Mouse (Mus musculus): ENCODE measurements around the gene Ly6g5b. TPM values are rescaled to one million over a fixed set of nuclear protein-coding genes. Genes with fewer than 3 reads are reported as not detected.

Gene Ly6g5b
- polyA plus RNA-seq, 1 experiment from 2014 or later, result 0.49 TPM

DNA sequence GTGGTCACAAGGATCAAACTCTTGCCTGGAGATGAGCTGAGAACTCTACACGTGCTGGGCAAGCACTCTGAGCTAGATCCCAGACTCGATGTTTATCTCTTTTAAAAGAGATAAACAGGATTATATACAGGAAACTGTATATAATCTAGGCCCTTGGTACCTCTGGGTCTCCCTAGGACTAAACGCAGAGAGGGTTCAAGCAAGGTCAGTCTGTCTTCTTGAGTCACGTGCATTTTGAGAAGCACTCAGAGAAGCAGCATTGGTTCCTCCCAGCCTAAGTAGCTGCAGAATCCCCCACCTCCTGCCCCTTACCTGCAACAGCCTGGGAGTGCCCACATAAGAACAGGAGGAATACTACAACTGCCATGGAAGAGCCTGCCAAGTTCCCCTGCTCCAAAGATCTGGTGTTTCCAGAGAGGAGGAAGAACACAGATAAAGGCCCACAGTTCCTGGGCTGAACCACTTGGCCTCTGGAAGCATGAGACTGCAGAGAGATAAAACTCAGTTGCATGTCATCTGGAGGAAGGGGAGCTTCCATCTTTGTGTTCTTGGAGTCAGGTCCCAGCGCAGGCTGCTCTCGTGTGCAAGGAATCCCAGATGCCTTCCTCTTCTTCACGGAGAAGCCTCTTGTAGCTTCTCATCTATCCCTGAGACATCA is 29.9 kb downstream of the Ly6g5b start, which contains the start of gene Ly6g6f:
TSS of gene Ly6g6f (minus strand) at position 403 of the 658 bp plus-strand sequence.
- H3K4me1 ChIP-seq (ENCODE audit: control insufficient read depth, insufficient read depth, low read length), result peaks cover 5% of the 10 kb centered on the region
- no peaks in the 10 kb centered on the region for H3K27me3 ChIP-seq (ENCODE audit: control insufficient read depth, insufficient read depth, low read length)
- H3K4me3 ChIP-seq (ENCODE audit: low read depth, low read length), result no peak within 1 kb of the TSS
- no peak within 1 kb of the TSS for H3K4me2 ChIP-seq (replicated peaks; ENCODE audit: low read depth, low read length)
- WGBS, result 63% methylated on average over 7 of the region's 7 CpGs
- ATAC-seq (ENCODE audit: insufficient number of reproducible peaks, insufficient read depth, low FRiP score, low read depth), result no peak
- H3K9me3 ChIP-seq (ENCODE audit: control insufficient read depth, low read depth, low read length), result no peaks in the 10 kb centered on the region
- H3K36me3 ChIP-seq (ENCODE audit: control insufficient read depth, insufficient read depth, low read length), result no peaks in the 10 kb centered on the region; the same call in 1 of the 2 replicates
- H3K27ac ChIP-seq (ENCODE audit: low read length), result no peak within 1 kb of the TSS
- no peak within 1 kb of the TSS for H3K9ac ChIP-seq (replicated peaks; ENCODE audit: low read depth, low read length)

DNA sequence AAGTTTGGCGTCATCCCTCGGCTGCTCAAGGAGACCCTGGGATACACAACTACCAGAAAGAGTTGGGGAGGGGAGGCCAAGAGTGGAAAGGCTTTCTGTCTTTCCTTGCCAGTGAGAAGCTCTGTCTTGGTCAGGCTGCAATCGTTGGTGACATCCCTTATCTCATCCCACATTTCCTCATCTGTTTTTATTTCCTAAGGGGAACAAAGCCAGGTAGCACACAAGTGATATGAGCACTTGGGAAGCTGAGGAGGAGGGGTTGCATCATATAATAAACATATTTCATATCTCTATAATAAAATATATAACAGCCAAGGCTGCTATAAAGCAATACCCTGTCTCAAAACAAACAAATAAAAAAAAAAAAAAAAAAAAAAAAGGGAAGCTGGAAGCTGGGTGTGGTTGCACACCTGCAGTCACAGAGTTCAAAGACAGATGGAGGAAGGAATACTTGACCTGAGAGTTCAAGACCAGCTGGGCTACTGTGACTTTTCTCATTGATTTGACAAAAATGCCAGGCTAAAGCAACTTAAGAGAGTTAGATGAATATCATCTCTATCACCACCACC is 31.2 kb downstream of the Ly6g5b start:
- H3K27ac ChIP-seq (ENCODE audit: low read length), result no peak overlapping the region
- H3K27me3 ChIP-seq (ENCODE audit: control insufficient read depth, insufficient read depth, low read length), result no peaks in the 10 kb centered on the region
- H3K4me2 ChIP-seq (replicated peaks; ENCODE audit: low read depth, low read length), result no peak overlapping the region
- no peaks in the 10 kb centered on the region for H3K4me1 ChIP-seq (ENCODE audit: control insufficient read depth, insufficient read depth, low read length)
- no peaks in the 10 kb centered on the region for H3K36me3 ChIP-seq (ENCODE audit: control insufficient read depth, insufficient read depth, low read length)
- no peak for ATAC-seq (ENCODE audit: insufficient number of reproducible peaks, insufficient read depth, low FRiP score, low read depth)
- no peaks in the 10 kb centered on the region for H3K9me3 ChIP-seq (ENCODE audit: control insufficient read depth, low read depth, low read length)
- H3K4me3 ChIP-seq (ENCODE audit: low read depth, low read length), result no peak overlapping the region
- H3K9ac ChIP-seq (replicated peaks; ENCODE audit: low read depth, low read length), result no peak overlapping the region
- WGBS, result 79% methylated on average over 3 of the region's 3 CpGs

DNA sequence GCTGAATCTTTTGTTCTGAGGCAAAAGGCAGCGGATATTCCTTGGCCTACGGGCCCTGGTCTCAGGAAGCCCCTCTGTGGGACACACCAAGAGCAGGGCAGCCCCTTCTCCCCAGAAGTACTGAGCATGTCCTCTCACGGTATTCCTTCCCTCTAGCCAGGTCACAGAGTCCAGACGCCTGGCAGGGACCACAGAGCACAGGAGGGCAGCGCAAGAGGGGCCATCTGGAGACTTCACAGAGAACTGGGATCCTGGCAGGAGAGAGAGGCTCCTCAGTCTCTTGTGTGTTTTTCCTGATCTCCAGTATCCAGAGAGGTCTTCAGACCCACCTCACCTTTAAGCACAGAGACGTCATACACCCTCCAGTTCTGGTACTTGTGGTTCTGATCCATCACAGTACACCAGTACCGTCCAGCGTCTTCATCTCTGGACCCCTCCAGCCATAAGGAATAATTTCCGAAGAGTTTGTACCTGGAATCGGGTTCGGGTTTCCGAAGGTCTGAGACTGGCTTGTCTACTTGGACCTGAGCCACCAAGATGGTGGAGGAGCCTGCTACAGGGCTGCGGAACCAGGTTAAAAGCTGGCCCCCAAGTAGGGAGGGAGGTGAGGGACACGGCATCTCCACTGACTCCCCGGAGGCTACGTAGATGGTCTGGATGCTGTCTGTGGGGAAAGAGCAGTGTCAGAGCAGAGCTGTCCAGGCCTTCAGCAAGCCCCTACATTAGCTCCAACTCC is 32.2 kb downstream of the Ly6g5b start:
- no peak overlapping the region for H3K4me3 ChIP-seq (ENCODE audit: low read depth, low read length)
- H3K4me2 ChIP-seq (replicated peaks; ENCODE audit: low read depth, low read length), result no peak overlapping the region
- H3K9ac ChIP-seq (replicated peaks; ENCODE audit: low read depth, low read length), result no peak overlapping the region
- H3K9me3 ChIP-seq (ENCODE audit: control insufficient read depth, low read depth, low read length), result no peaks in the 10 kb centered on the region
- H3K4me1 ChIP-seq (ENCODE audit: control insufficient read depth, insufficient read depth, low read length), result no peaks in the 10 kb centered on the region
- 81% methylated on average over 16 of the region's 16 CpGs for WGBS
- H3K27me3 ChIP-seq (ENCODE audit: control insufficient read depth, insufficient read depth, low read length), result no peaks in the 10 kb centered on the region
- no peak for ATAC-seq (ENCODE audit: insufficient number of reproducible peaks, insufficient read depth, low FRiP score, low read depth)
- H3K36me3 ChIP-seq (ENCODE audit: control insufficient read depth, insufficient read depth, low read length), result no peaks in the 10 kb centered on the region
- no peak overlapping the region for H3K27ac ChIP-seq (ENCODE audit: low read length)

DNA sequence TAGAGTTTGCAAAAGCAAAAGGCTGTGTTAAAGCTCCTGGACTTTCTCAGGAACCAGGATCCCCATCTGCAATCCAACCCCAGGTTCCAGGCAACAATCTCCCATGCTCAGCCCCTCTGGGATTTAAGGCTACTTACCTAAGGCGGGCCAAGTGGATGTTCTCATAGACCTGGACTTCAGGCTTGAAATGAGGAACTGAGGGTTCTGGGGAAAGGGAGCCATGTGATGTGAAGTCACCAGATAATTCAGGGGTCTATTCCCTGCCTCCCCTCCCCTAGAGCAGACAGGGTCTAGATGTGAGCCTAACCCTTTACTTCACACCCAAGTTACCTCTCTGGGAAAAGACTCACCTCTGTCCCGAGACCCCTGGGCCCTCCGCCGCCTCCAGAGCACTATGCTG is 34.5 kb downstream of the Ly6g5b start:
- Histone ChIP-seq H3K9ac (replicated peaks; ENCODE audit: low read depth, low read length) (no peak overlapping the region), H3K4me1 (ENCODE audit: control insufficient read depth, insufficient read depth, low read length) (0 out of 2 replicates have a peak, but pooled peaks cover 13% of the 10 kb centered on the region), H3K36me3 (ENCODE audit: control insufficient read depth, insufficient read depth, low read length) (no peaks in the 10 kb centered on the region), H3K4me2 (replicated peaks; ENCODE audit: low read depth, low read length) (no peak overlapping the region), H3K4me3 (ENCODE audit: low read depth, low read length) (no peak overlapping the region), H3K9me3 (ENCODE audit: control insufficient read depth, low read depth, low read length) (no peaks in the 10 kb centered on the region), H3K27ac (ENCODE audit: low read length) (no peak overlapping the region), H3K27me3 (ENCODE audit: control insufficient read depth, insufficient read depth, low read length) (no peaks in the 10 kb centered on the region)
- ATAC-seq (ENCODE audit: insufficient number of reproducible peaks, insufficient read depth, low FRiP score, low read depth), result no peak
- WGBS, result 81% methylated on average over 4 of the region's 4 CpGs

DNA sequence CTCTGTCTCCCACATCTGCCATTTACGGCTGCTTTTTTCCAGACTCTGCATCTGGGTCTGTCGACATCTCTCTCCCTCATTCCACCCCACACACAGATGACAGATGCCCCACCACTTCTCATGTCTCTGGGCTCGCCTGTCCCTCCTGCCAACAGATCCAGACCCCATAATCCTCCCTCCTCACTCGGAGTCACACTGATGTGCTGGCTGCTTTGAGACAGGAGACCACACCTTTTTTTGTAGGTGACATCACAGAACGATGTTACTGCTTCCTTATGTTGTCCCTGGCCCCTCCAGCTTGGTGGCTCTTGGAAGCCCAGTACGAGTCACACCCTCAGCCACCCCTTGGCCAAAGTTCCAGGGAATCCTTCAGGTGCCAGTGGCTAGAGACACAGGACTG is 35.0 kb downstream of the Ly6g5b start:
- Histone ChIP-seq H3K4me3 (ENCODE audit: low read depth, low read length) (no peak overlapping the region), H3K4me2 (replicated peaks; ENCODE audit: low read depth, low read length) (no peak overlapping the region), H3K9me3 (ENCODE audit: control insufficient read depth, low read depth, low read length) (no peaks in the 10 kb centered on the region), H3K27me3 (ENCODE audit: control insufficient read depth, insufficient read depth, low read length) (no peaks in the 10 kb centered on the region), H3K27ac (ENCODE audit: low read length) (no peak overlapping the region), H3K36me3 (ENCODE audit: control insufficient read depth, insufficient read depth, low read length) (no peaks in the 10 kb centered on the region), H3K9ac (replicated peaks; ENCODE audit: low read depth, low read length) (no peak overlapping the region), H3K4me1 (ENCODE audit: control insufficient read depth, insufficient read depth, low read length) (0 out of 2 replicates have a peak, but pooled peaks cover 13% of the 10 kb centered on the region)
- ATAC-seq (ENCODE audit: insufficient number of reproducible peaks, insufficient read depth, low FRiP score, low read depth), result no peak
- WGBS, result 46% methylated on average over 6 of the region's 6 CpGs

DNA sequence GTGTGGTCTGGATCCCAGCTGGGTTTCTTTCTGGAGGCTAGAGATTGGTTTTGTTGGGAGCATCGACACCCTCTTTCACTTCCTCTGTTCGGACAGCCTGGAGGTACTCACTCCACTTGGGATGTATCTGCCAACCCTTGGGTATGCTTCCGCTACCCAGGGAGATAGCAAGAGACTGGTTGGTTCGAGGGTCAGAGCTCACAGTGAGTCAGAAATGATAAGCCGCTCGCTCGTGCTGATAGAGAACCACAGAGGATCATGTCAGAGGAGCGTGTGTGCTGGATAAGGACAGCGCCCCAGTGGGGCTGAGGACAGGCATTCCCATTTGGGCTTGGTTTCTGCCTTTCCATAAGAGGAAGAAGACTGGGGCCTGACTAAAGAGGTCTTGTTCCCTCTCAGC is 35.5 kb downstream of the Ly6g5b start:
- peak; percentile 38; the same call in 1 of the 2 replicates for ATAC-seq (ENCODE audit: insufficient number of reproducible peaks, insufficient read depth, low FRiP score, low read depth)
- no peak overlapping the region for H3K9ac ChIP-seq (replicated peaks; ENCODE audit: low read depth, low read length)
- no peak overlapping the region for H3K27ac ChIP-seq (ENCODE audit: low read length)

DNA sequence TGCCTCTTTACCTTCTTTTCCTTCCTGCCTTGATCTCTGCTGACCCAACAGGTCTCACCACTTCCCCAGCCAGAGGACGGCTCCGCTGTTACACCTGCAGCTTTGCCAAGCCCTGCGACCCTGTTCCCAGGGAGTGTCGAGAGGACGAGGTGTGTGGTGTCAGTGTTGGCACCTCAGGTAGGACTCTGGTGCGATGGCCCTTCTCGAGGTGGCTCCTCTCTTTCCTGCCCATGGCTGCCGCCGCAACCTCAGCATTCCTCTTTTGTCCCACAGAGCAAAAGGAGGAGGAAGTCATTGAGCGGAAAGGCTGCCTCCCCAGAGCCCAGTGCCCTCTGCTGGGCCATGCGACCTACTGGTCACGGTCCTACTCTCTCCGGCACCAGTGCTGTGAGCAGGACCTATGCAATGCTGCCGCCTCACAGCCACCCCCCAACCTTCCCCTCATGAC is 37.4 kb downstream of the Ly6g5b start, which contains the start of gene Ly6g6d:
TSS of gene Ly6g6d (minus strand) at position 280 of the 448 bp plus-strand sequence.
- 0 out of 2 replicates have a peak, but pooled peaks cover 13% of the 10 kb centered on the region for H3K4me1 ChIP-seq (ENCODE audit: control insufficient read depth, insufficient read depth, low read length)
- 0 out of 2 replicates have a peak within 1 kb of the TSS, but pooled peaks have one; percentile 1 for H3K9ac ChIP-seq (replicated peaks; ENCODE audit: low read depth, low read length)
- peak within 1 kb of the TSS; percentile 32 for H3K4me2 ChIP-seq (replicated peaks; ENCODE audit: low read depth, low read length)
- 0 out of 2 replicates have a peak, but pooled peaks have one; percentile 46 for ATAC-seq (ENCODE audit: insufficient number of reproducible peaks, insufficient read depth, low FRiP score, low read depth)
- H3K27me3 ChIP-seq (ENCODE audit: control insufficient read depth, insufficient read depth, low read length), result no peaks in the 10 kb centered on the region
- peak within 1 kb of the TSS; percentile 14; the same call in 1 of the 2 replicates for H3K4me3 ChIP-seq (ENCODE audit: low read depth, low read length)
- 8% methylated on average over 13 of the region's 14 CpGs for WGBS
- H3K9me3 ChIP-seq (ENCODE audit: control insufficient read depth, low read depth, low read length), result no peaks in the 10 kb centered on the region
- peak within 1 kb of the TSS; percentile 30; the same call in 1 of the 2 replicates for H3K27ac ChIP-seq (ENCODE audit: low read length)
- H3K36me3 ChIP-seq (ENCODE audit: control insufficient read depth, insufficient read depth, low read length), result no peaks in the 10 kb centered on the region

More for the DNA sequence above, 35.5 kb downstream of the Ly6g5b start:
- H3K4me1 ChIP-seq (ENCODE audit: control insufficient read depth, insufficient read depth, low read length), result 0 out of 2 replicates have a peak, but pooled peaks cover 13% of the 10 kb centered on the region
- H3K36me3 ChIP-seq (ENCODE audit: control insufficient read depth, insufficient read depth, low read length), result no peaks in the 10 kb centered on the region
- H3K4me3 ChIP-seq (ENCODE audit: low read depth, low read length), result no peak overlapping the region
- H3K27me3 ChIP-seq (ENCODE audit: control insufficient read depth, insufficient read depth, low read length), result no peaks in the 10 kb centered on the region
- H3K4me2 ChIP-seq (replicated peaks; ENCODE audit: low read depth, low read length), result no peak overlapping the region
- WGBS, result 56% methylated on average over 9 of the region's 9 CpGs
- H3K9me3 ChIP-seq (ENCODE audit: control insufficient read depth, low read depth, low read length), result no peaks in the 10 kb centered on the region

DNA sequence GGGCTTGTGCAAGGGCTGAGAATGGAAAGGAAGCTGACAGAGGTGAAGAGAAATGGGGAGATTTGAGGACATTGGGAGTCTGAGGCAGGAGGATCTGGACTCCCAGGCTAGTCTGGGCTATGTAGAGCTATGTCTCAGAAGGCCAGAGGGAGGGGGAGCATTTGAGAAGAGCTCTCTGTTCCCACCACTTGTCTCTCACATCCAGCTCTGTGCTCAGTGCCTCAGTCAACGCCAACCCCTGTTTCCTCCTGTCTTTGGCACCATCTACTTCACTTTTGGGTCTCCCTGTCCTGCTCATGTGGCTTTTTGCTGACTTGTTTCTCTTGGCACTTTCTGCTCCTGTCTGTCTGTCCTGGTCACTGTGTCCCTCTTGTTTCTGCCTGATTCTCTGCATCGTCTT is 37.9 kb downstream of the Ly6g5b start:
- Histone ChIP-seq H3K4me1 (ENCODE audit: control insufficient read depth, insufficient read depth, low read length) (0 out of 2 replicates have a peak, but pooled peaks cover 13% of the 10 kb centered on the region), H3K4me2 (replicated peaks; ENCODE audit: low read depth, low read length) (peak overlapping the region; percentile 32), H3K9me3 (ENCODE audit: control insufficient read depth, low read depth, low read length) (no peaks in the 10 kb centered on the region), H3K4me3 (ENCODE audit: low read depth, low read length) (peak overlapping the region; percentile 14; the same call in 1 of the 2 replicates), H3K27me3 (ENCODE audit: control insufficient read depth, insufficient read depth, low read length) (no peaks in the 10 kb centered on the region), H3K36me3 (ENCODE audit: control insufficient read depth, insufficient read depth, low read length) (no peaks in the 10 kb centered on the region), H3K27ac (ENCODE audit: low read length) (peak overlapping the region; percentile 30; the same call in 1 of the 2 replicates), H3K9ac (replicated peaks; ENCODE audit: low read depth, low read length) (0 out of 2 replicates have a peak overlapping the region, but pooled peaks have one; percentile 1)
- ATAC-seq (ENCODE audit: insufficient number of reproducible peaks, insufficient read depth, low FRiP score, low read depth), result no peak
- WGBS, result 48% methylated on average over 2 of the region's 2 CpGs

Measured in stomach, embryonic 14.5 days (tissue).